Mouse (Mus musculus) forebrain, postnatal 0 days (tissue): Measurements from ENCODE around the gene Mab21l1. TPM values are rescaled to one million over a fixed set of nuclear protein-coding genes. Genes with fewer than 3 reads are reported as not detected.

ENCODE experiments used
- ATAC-seq: fragments of 200-750 bp; cut with Nextera tagmentation; 2 replicates; pipeline ENCODE4 v1.8.0; 2017; ENCODE audit warnings: mild to moderate bottlenecking, moderate library complexity
- DNase-seq: peaks from one replicate; pipeline ENCODE4 v3.0.0-alpha.2; 2015
- H3K27ac ChIP-seq: fragments of 300-500 bp; sonication (generic); 2 replicates; pipeline ENCODE4 v1.5.1; 2014; ENCODE audit warnings: low read depth, mild to moderate bottlenecking, antibody characterized with exemption, low read length, moderate library complexity, mixed read lengths
- H3K27me3 ChIP-seq: fragments of 300-500 bp; sonication (generic); 2 replicates; pipeline ENCODE4 v1.6.1; 2014; ENCODE audit warnings: mild to moderate bottlenecking, low read length, mixed read lengths; ENCODE audit not compliant: insufficient read depth
- H3K36me3 ChIP-seq: fragments of 300-500 bp; sonication (generic); 2 replicates; pipeline ENCODE4 v1.6.1; 2014; ENCODE audit warnings: mild to moderate bottlenecking, moderate library complexity; ENCODE audit not compliant: insufficient read depth
- H3K4me1 ChIP-seq: fragments of 300-500 bp; sonication (generic); 2 replicates; pipeline ENCODE4 v1.6.1; 2014; ENCODE audit warnings: antibody characterized with exemption; ENCODE audit not compliant: insufficient read depth
- H3K4me2 ChIP-seq: fragments of 300-500 bp; sonication (generic); 2 replicates; pipeline ENCODE4 v1.6.1; 2014; ENCODE audit warnings: low read depth, mild to moderate bottlenecking, moderate library complexity
- H3K4me3 ChIP-seq: fragments of 300-500 bp; sonication (generic); 2 replicates; pipeline ENCODE4 v1.5.1; 2014; ENCODE audit warnings: low read depth, low read length, mixed read lengths
- H3K9ac ChIP-seq: fragments of 300-500 bp; sonication (generic); 2 replicates; pipeline ENCODE4 v1.6.1; 2014; ENCODE audit warnings: mild to moderate bottlenecking
- H3K9me3 ChIP-seq: fragments of 300-500 bp; sonication (generic); 2 replicates; pipeline ENCODE4 v1.6.1; 2016; ENCODE audit warnings: low read length
- CTCF ChIP-seq: sonication (generic); IDR thresholded peaks from 2 replicates; pipeline ENCODE4 v1.5.1; 2016; ENCODE audit warnings: antibody characterized with exemption, control low read depth, low read depth
- WGBS: fragments of 180-500 bp; shearing (Covaris S2); extraction: QIAGEN DNeasy Blood & Tissue Kit; methylation state at CpG from one replicate; pipeline ENCODE4 v1.1.7; 2014; 5-methylcytosine and 5-hydroxymethylcytosine counted together
- polyA plus RNA-seq: library from polyadenylated mRNA; unstranded; fragments of >200 nt; fragmentation: Nextera tagmentation; extraction: Ambion mirVana; gene quantifications from 2 replicates; pipeline ENCODE4 v1.2.1, GENCODE M21; 2015
- total RNA-seq: library from RNA; depleted of rRNA; stranded (reverse); fragments of >200 nt; gene quantifications from 2 replicates; pipeline ENCODE4 v1.2.3, GENCODE M21; 2014; rRNA removed

The Mab21l1 gene
- 8.9 and 16.9 TPM in 2 replicates for total RNA-seq
- 10.0 and 13.5 TPM in 2 replicates for polyA plus RNA-seq

- WGBS = 24% methylated on average over 16 of the region's 16 CpGs
- DNase-seq (peak; percentile 56), ATAC-seq (no peak; the same call in 1 of the 2 replicates)
- H3K27me3 ChIP-seq = peaks cover 39% of the 10 kb centered on the region
- peaks cover 11% of the 10 kb centered on the region; the same call in 1 of the 2 replicates for H3K36me3 ChIP-seq
- H3K4me2 ChIP-seq = peak within 1 kb of the TSS; percentile 13
- H3K27ac ChIP-seq = no peak within 1 kb of the TSS
- H3K9ac ChIP-seq = no peak within 1 kb of the TSS
- TF ChIP-seq CTCF = no peak
- peak within 1 kb of the TSS; percentile 5 for H3K4me3 ChIP-seq
- peaks cover under 1% of the 10 kb centered on the region; the same call in 1 of the 2 replicates for H3K4me1 ChIP-seq
- no peaks in the 10 kb centered on the region for H3K9me3 ChIP-seq
Measured at GRCm38 (mm10) chr3:55782056-55782687, at the start of gene Mab21l1. TSS of gene Mab21l1 (plus strand) at chr3:55782510.

GRCm38 (mm10) chr3:55733665-55734064 lies 48.6 kb upstream of the Mab21l1 start:
- H3K4me1 ChIP-seq = no peaks in the 10 kb centered on the region
- no peak overlapping the region for H3K4me2 ChIP-seq
- DNase-seq (no peak), ATAC-seq (no peak)
- no peaks in the 10 kb centered on the region for H3K9me3 ChIP-seq
- H3K9ac ChIP-seq = no peak overlapping the region
- 61% methylated on average over 6 of the region's 6 CpGs for WGBS
- no peaks in the 10 kb centered on the region for H3K27me3 ChIP-seq
- no peak overlapping the region for H3K4me3 ChIP-seq
- TF ChIP-seq CTCF = no peak
- no peak overlapping the region for H3K27ac ChIP-seq
- H3K36me3 ChIP-seq = no peaks in the 10 kb centered on the region

- peak; percentile 79 for ATAC-seq
- no peak for TF ChIP-seq CTCF
- DNase-seq = no peak
- Histone ChIP-seq H3K36me3 (no peaks in the 10 kb centered on the region), H3K9me3 (no peaks in the 10 kb centered on the region), H3K4me2 (no peak overlapping the region), H3K4me1 (peaks cover 7% of the 10 kb centered on the region; the same call in 1 of the 2 replicates), H3K27ac (peak overlapping the region; percentile 60), H3K9ac (no peak overlapping the region), H3K27me3 (no peaks in the 10 kb centered on the region), H3K4me3 (no peak overlapping the region)
- WGBS = 28% methylated on average over 6 of the region's 6 CpGs
Measured at GRCm38 (mm10) chr3:55741428-55741827, 40.9 kb upstream of the Mab21l1 start.

DNA sequence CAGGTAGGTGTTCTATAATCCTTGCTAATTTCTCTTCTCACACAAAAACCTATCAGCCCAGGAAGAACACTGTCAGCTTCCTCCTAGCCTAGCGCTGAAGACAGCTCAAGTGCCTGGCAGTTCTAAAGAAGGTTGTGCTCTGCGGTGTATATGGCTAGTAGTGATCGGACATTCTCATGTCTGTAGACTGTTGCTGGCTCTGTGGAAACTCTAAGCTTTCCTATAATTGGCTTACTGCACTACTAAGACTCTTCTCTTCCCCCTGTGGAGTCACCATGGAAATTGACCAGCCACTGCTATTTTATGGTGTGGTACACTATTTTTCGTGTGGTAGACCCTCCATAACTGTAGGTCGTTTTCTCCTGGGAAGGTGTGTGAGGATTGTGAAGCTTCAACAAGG lies 40.1 kb upstream of the Mab21l1 start:
- peaks cover 7% of the 10 kb centered on the region; the same call in 1 of the 2 replicates for H3K4me1 ChIP-seq
- H3K4me3 ChIP-seq = no peak overlapping the region
- H3K9ac ChIP-seq = no peak overlapping the region
- H3K27ac ChIP-seq = peak overlapping the region; percentile 50
- no peaks in the 10 kb centered on the region for H3K9me3 ChIP-seq
- WGBS = 78% methylated on average over 5 of the region's 5 CpGs
- TF ChIP-seq CTCF = no peak
- no peaks in the 10 kb centered on the region for H3K27me3 ChIP-seq
- DNase-seq = no peak
- ATAC-seq = no peak
- H3K4me2 ChIP-seq = no peak overlapping the region
- H3K36me3 ChIP-seq = no peaks in the 10 kb centered on the region

DNA sequence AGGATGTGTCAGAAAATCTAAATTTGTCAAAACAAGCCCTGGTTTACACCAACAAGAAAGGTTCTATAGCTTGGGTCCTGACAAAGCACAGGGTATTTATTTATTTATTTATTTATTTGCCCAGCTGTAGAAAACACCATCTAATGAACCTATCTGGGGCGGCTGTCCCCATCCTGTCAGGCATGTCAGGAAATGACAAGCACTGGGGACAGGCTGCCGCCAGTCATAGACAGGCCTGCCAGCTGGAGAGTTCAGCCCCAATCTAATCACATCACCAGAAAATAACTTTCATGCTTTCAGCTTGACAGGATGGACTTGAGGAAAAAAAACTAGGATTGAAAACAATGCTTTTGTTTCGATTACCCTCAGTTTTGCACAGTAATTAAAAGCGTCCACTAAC lies 39.7 kb upstream of the Mab21l1 start:
- TF ChIP-seq CTCF = no peak
- Histone ChIP-seq H3K27me3 (no peaks in the 10 kb centered on the region), H3K4me1 (peaks cover 7% of the 10 kb centered on the region; the same call in 1 of the 2 replicates), H3K9me3 (no peaks in the 10 kb centered on the region), H3K36me3 (no peaks in the 10 kb centered on the region), H3K9ac (no peak overlapping the region), H3K27ac (peak overlapping the region; percentile 50; the same call in 1 of the 2 replicates), H3K4me2 (no peak overlapping the region), H3K4me3 (no peak overlapping the region)
- WGBS = 56% methylated on average over 4 of the region's 4 CpGs
- 0 out of 2 replicates have a peak, but pooled peaks have one; percentile 15 for ATAC-seq
- no peak for DNase-seq

DNA sequence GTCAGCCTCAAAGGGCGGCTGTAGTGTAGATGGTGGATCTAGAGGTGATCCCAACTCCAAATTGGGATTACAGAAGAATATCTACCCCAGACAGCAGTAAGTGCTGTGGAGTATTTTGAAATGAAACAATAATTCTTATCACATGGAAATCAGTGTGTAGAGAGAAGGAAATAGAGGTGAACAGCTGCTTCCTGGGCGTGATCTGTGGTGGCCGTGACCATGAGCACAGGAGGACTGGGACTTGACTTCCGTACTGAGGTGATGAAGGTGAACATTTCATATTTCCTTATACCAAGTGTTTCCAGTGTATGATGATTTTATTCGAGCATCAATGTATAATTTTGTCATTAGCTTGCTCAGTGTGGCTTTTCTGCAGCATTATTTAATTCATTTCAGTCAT lies 38.4 kb upstream of the Mab21l1 start:
- H3K4me2 ChIP-seq = no peak overlapping the region
- no peak for TF ChIP-seq CTCF
- H3K9ac ChIP-seq = no peak overlapping the region
- no peaks in the 10 kb centered on the region for H3K27me3 ChIP-seq
- ATAC-seq (no peak), DNase-seq (no peak)
- H3K27ac ChIP-seq = no peak overlapping the region
- no peak overlapping the region for H3K4me3 ChIP-seq
- no peaks in the 10 kb centered on the region for H3K36me3 ChIP-seq
- no peaks in the 10 kb centered on the region for H3K9me3 ChIP-seq
- peaks cover 7% of the 10 kb centered on the region; the same call in 1 of the 2 replicates for H3K4me1 ChIP-seq
- WGBS = 90% methylated on average over 5 of the region's 5 CpGs

- no peak overlapping the region for H3K4me2 ChIP-seq
- TF ChIP-seq CTCF = no peak
- WGBS = 47% methylated on average over 11 of the region's 11 CpGs
- peaks cover 8% of the 10 kb centered on the region; the same call in 1 of the 2 replicates for H3K4me1 ChIP-seq
- H3K9ac ChIP-seq = no peak overlapping the region
- no peaks in the 10 kb centered on the region for H3K9me3 ChIP-seq
- H3K27ac ChIP-seq = peak overlapping the region; percentile 24
- DNase-seq (no peak), ATAC-seq (no peak)
- no peaks in the 10 kb centered on the region for H3K36me3 ChIP-seq
- H3K27me3 ChIP-seq = no peaks in the 10 kb centered on the region
- H3K4me3 ChIP-seq = no peak overlapping the region
Measured at GRCm38 (mm10) chr3:55750445-55751065, 31.8 kb upstream of the Mab21l1 start.
